Mouse (Mus musculus): ENCODE measurements around the gene Galp.
"Not testable (repeated sequence)": the region's sequence is repeated elsewhere in the genome, so short reads cannot be mapped to it uniquely, and the experiment has no call there.

Gene Galp

GRCm38 (mm10) chr7:6258232-6259220, 61.6 kb downstream of the Galp start:
- DNase-seq (ENCODE audit: low spot score in 2 of 2): no peak

GRCm38 (mm10) chr7:6260004-6260403, 63.1 kb downstream of the Galp start:
- DNase-seq (ENCODE audit: low spot score in 2 of 2): not testable (repeated sequence)

- no peak for DNase-seq (ENCODE audit: low spot score in 2 of 2)
Measured at GRCm38 (mm10) chr7:6262120-6262519, 65.2 kb downstream of the Galp start.

GRCm38 (mm10) chr7:6262984-6263383, 66.1 kb downstream of the Galp start:
- no peak for DNase-seq (ENCODE audit: low spot score in 2 of 2)

GRCm38 (mm10) chr7:6265695-6266094, 68.8 kb downstream of the Galp start:
- peak in 1 of 2 experiments; percentile 31 for DNase-seq (ENCODE audit: low spot score in 2 of 2)

Data from spleen, postnatal 14 days (tissue).